Mouse (Mus musculus) large intestine, adult 2 months (tissue): ENCODE measurements around the gene Fam214a. TPM values are rescaled to one million over a fixed set of nuclear protein-coding genes. Genes with fewer than 3 reads are reported as not detected.
"Not testable (repeated sequence)": the region's sequence is repeated elsewhere in the genome, so short reads cannot be mapped to it uniquely, and the experiment has no call there.

ENCODE experiments used
- DNase-seq: peaks from one replicate; pipeline ENCODE4 v3.0.0-alpha.2; 2012; ENCODE audit warnings: low read depth, low spot score
- WGBS: fragments of 180-500 bp; shearing (Covaris S2); methylation state at CpG from one replicate; pipeline ENCODE4 v1.1.7; 2018; 5-methylcytosine and 5-hydroxymethylcytosine counted together
- polyA plus RNA-seq: library from polyadenylated mRNA; depleted of rRNA; stranded (reverse); fragments of >200 nt; gene quantifications from 2 replicates; pipeline ENCODE4 v1.2.3, GENCODE M21; 2012

Fam214a gene
- polyA plus RNA-seq, 1 experiment: 3.0 TPM

- 88% methylated on average over 2 of the region's 2 CpGs for WGBS
- no peak for DNase-seq
Measured at GRCm38 (mm10) chr9:74977251-74977650, 24.6 kb downstream of the Fam214a start.

- WGBS: 79% methylated on average over 7 of the region's 7 CpGs
- DNase-seq: no peak
Measured at GRCm38 (mm10) chr9:74977962-74978361, 25.3 kb downstream of the Fam214a start.

GRCm38 (mm10) chr9:74978868-74979267 is 26.2 kb downstream of the Fam214a start:
- no peak for DNase-seq

GRCm38 (mm10) chr9:74979371-74979770 is 26.7 kb downstream of the Fam214a start:
- 88% methylated on average over 5 of the region's 5 CpGs for WGBS
- no peak for DNase-seq

More at GRCm38 (mm10) chr9:74978868-74979267, 26.2 kb downstream of the Fam214a start:
- WGBS: 87% methylated on average over 7 of the region's 7 CpGs

- WGBS: 79% methylated on average over 1 of the region's 1 CpGs
- DNase-seq: no peak
Measured at GRCm38 (mm10) chr9:74979866-74980265, 27.2 kb downstream of the Fam214a start.

GRCm38 (mm10) chr9:74981663-74982111 is 29.0 kb downstream of the Fam214a start:
- no peak for DNase-seq
- WGBS: 73% methylated on average over 3 of the region's 3 CpGs

GRCm38 (mm10) chr9:74982193-74982592 is 29.5 kb downstream of the Fam214a start:
- 89% methylated on average over 8 of the region's 8 CpGs for WGBS
- no peak for DNase-seq

- DNase-seq: not testable (repeated sequence)
- WGBS: 89% methylated on average over 1 of the region's 1 CpGs
Measured at GRCm38 (mm10) chr9:74982722-74983121, 30.0 kb downstream of the Fam214a start.

GRCm38 (mm10) chr9:74985173-74985715 is 32.6 kb downstream of the Fam214a start:
- 89% methylated on average over 14 of the region's 14 CpGs for WGBS
- no peak for DNase-seq

GRCm38 (mm10) chr9:74985770-74986169 is 33.1 kb downstream of the Fam214a start:
- WGBS: 74% methylated on average over 2 of the region's 2 CpGs
- DNase-seq: no peak

- WGBS: 87% methylated on average over 7 of the region's 7 CpGs
- no peak for DNase-seq
Measured at GRCm38 (mm10) chr9:74988893-74989460, 36.3 kb downstream of the Fam214a start.

- no peak for DNase-seq
- 78% methylated on average over 2 of the region's 2 CpGs for WGBS
Measured at GRCm38 (mm10) chr9:74989990-74990389, 37.3 kb downstream of the Fam214a start.

- DNase-seq: no peak
- WGBS: 77% methylated on average over 10 of the region's 10 CpGs
Measured at GRCm38 (mm10) chr9:74994611-74995257, 42.0 kb downstream of the Fam214a start.

- 88% methylated on average over 2 of the region's 2 CpGs for WGBS
- no peak for DNase-seq
Measured at GRCm38 (mm10) chr9:74996349-74996748, 43.7 kb downstream of the Fam214a start.

GRCm38 (mm10) chr9:74997976-74998375 is 45.3 kb downstream of the Fam214a start:
- no peak for DNase-seq

GRCm38 (mm10) chr9:75001006-75001405 is 48.3 kb downstream of the Fam214a start:
- 75% methylated on average over 6 of the region's 6 CpGs for WGBS
- no peak for DNase-seq

- DNase-seq: no peak
- 48% methylated on average over 5 of the region's 5 CpGs for WGBS
Measured at GRCm38 (mm10) chr9:75001611-75002204, 49.0 kb downstream of the Fam214a start.

GRCm38 (mm10) chr9:75002262-75002661 is 49.6 kb downstream of the Fam214a start:
- DNase-seq: no peak
- WGBS: 69% methylated on average over 3 of the region's 3 CpGs

GRCm38 (mm10) chr9:75004203-75004602 is 51.5 kb downstream of the Fam214a start:
- no peak for DNase-seq
- 89% methylated on average over 10 of the region's 10 CpGs for whole genome bisulfite sequencing

GRCm38 (mm10) chr9:75016591-75016990 is 63.9 kb downstream of the Fam214a start:
- 96% methylated on average over 2 of the region's 2 CpGs for WGBS
- DNase-seq: no peak

GRCm38 (mm10) chr9:75019181-75019580 is 66.5 kb downstream of the Fam214a start:
- no peak for DNase-seq
- 95% methylated on average over 6 of the region's 6 CpGs for WGBS
